Mouse (Mus musculus) bone marrow macrophage, adult 2 months (primary cell): Measurements from ENCODE around the gene Nsun2.

Experiments
- CTCF ChIP-seq: IDR thresholded peaks from 2 replicates; pipeline ENCODE4 v1.5.1; 2012; ENCODE audit warnings: low read depth, mild to moderate bottlenecking, low read length, moderate library complexity
- POLR2A ChIP-seq: IDR thresholded peaks from 2 replicates; pipeline ENCODE4 v1.6.1; 2012; ENCODE audit warnings: mild to moderate bottlenecking, low read depth, low read length, borderline replicate concordance

DNA sequence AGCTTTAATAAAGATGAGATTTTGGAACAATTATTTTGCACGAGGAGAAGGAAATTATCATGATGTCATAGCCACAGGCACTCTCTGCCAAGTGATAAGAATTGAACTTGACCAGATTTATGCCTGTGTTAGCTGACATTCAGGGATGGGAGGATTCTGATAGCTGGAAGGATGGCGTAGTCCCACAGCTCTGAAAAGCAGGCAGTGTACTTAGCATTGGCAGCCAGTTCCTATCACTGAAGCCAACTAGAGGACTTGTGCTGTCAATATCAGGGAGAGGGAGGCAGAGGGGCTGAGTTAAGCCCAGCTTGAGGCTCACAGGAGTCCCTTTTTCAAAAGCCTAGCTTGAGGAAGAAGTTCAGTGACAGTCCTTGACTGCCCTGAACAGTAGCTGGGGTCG is 91.0 kb downstream of the Nsun2 start:
- TF ChIP-seq CTCF (no peak), POLR2A (no peak)
